Mouse (Mus musculus) inflammation-experienced regulatory T-cells (primary cell): ENCODE measurements around the gene Cyp4b1. TPM values are rescaled to one million over a fixed set of nuclear protein-coding genes. Genes with fewer than 3 reads are reported as not detected.

Experiments
- polyA plus RNA-seq, 2 experiments: library from polyadenylated mRNA; unstranded; fragments of 100-300 nt; shearing (Covaris generic); gene quantifications; one replicate each; pipeline ENCODE4 v1.2.1; 2017

Gene Cyp4b1
- polyA plus RNA-seq = under 1 TPM in 1 of 2 experiments, not detected in 1; 0.24 TPM

GRCm38 (mm10) chr4:115647580-115647979, at the start of gene Cyp4b1:
Gene Cyp4b1, minus strand, starts transcription at chr4:115647723.

GRCm38 (mm10) chr4:115600611-115601010, 46.9 kb downstream of the Cyp4b1 start, which contains the start of gene Cyp4a32:
Gene Cyp4a32, plus strand, starts transcription at chr4:115600969.

Other genes starting within 250 kb of the Cyp4b1 start
- under 1 TPM in 1 of 2 experiments, not detected in 1; 0.06 TPM for gene Cyp4a12b, start 236.1 kb downstream of the Cyp4b1 start, polyA plus RNA-seq
- under 1 TPM in 1 of 2 experiments, not detected in 1; 0.20 TPM for gene Cyp4a30b, start 195.1 kb downstream of the Cyp4b1 start, polyA plus RNA-seq
- not detected for gene Cyp4a14, start 151.6 kb downstream of the Cyp4b1 start, polyA plus RNA-seq
- not detected for gene Cyp4a10, start 129.5 kb downstream of the Cyp4b1 start, polyA plus RNA-seq
- under 1 TPM; 0.14 to 0.48 TPM for gene Cyp4a31, start 84.1 kb downstream of the Cyp4b1 start, polyA plus RNA-seq
- gene Cyp4a32, start 46.8 kb downstream of the Cyp4b1 start, polyA plus RNA-seq = not detected
- 10 to 100 TPM; 58.4 to 59.8 TPM for gene Efcab14, start 90.0 kb upstream of the Cyp4b1 start, polyA plus RNA-seq
- gene Tex38, start 133.3 kb upstream of the Cyp4b1 start, polyA plus RNA-seq = under 1 TPM in 1 of 2 experiments, not detected in 1; 0.47 TPM
- 10 to 100 TPM; 40.1 to 46.2 TPM for gene Atpaf1, start 137.1 kb upstream of the Cyp4b1 start, polyA plus RNA-seq
- gene Mob3c, start 180.4 kb upstream of the Cyp4b1 start, polyA plus RNA-seq = 10 to 100 TPM; 19.6 to 24.1 TPM
- 10 to 100 TPM; 57.3 to 68.6 TPM for gene Mknk1, start 191.5 kb upstream of the Cyp4b1 start, polyA plus RNA-seq
- gene Kncn, start 236.7 kb upstream of the Cyp4b1 start, polyA plus RNA-seq = 1 to 10 TPM in 1 of 2 experiments, not detected in 1; 2.3 TPM
- 1 to 10 TPM in 1 of 2 experiments, not detected in 1; 1.6 TPM for gene 6430628N08Rik, start 242.9 kb upstream of the Cyp4b1 start, polyA plus RNA-seq